Mouse (Mus musculus) intestine, postnatal 0 days (tissue): ENCODE measurements at regions not wholly inside any gene's neighbourhood (a gene's known extent, or its start where the extent isn't known, plus 50 kb on each side); places are given as distances from the start of the nearest gene placed in this dataset.

Experiments
- ATAC-seq: fragments of 200-750 bp; cut with Nextera tagmentation; 2 replicates; pipeline ENCODE4 v1.8.0; 2017; ENCODE audit warnings: mild to moderate bottlenecking, moderate TSS enrichment, moderate library complexity
- H3K27ac ChIP-seq: fragments of 300-500 bp; sonication (generic); 2 replicates; pipeline ENCODE4 v1.5.1; 2014; ENCODE audit warnings: mild to moderate bottlenecking, low read depth, low read length, moderate library complexity
- H3K27me3 ChIP-seq: fragments of 300-500 bp; sonication (generic); replicated peaks from 2 replicates; pipeline ENCODE4 v1.6.1; 2014; ENCODE audit warnings: low read length, mixed read lengths; ENCODE audit not compliant: control insufficient read depth, insufficient read depth
- H3K36me3 ChIP-seq: fragments of 300-500 bp; sonication (generic); 2 replicates; pipeline ENCODE4 v1.6.1; 2014; ENCODE audit warnings: mild to moderate bottlenecking, moderate library complexity; ENCODE audit not compliant: control insufficient read depth, insufficient read depth
- H3K4me1 ChIP-seq: fragments of 300-500 bp; sonication (generic); replicated peaks from 2 replicates; pipeline ENCODE4 v1.6.1; 2014; ENCODE audit warnings: antibody characterized with exemption, low read length, mixed read lengths; ENCODE audit not compliant: control insufficient read depth, insufficient read depth
- H3K4me2 ChIP-seq: fragments of 300-500 bp; sonication (generic); replicated peaks from 2 replicates; pipeline ENCODE4 v1.6.1; 2014; ENCODE audit warnings: low read depth, mild to moderate bottlenecking, moderate library complexity
- H3K4me3 ChIP-seq: fragments of 300-500 bp; sonication (generic); 2 replicates; pipeline ENCODE4 v1.5.1; 2014; ENCODE audit warnings: low read depth, low read length
- H3K9ac ChIP-seq: fragments of 300-500 bp; sonication (generic); 2 replicates; pipeline ENCODE4 v1.6.1; 2014; ENCODE audit warnings: mild to moderate bottlenecking, low read depth, low read length
- H3K9me3 ChIP-seq: fragments of 300-500 bp; sonication (generic); 2 replicates; pipeline ENCODE4 v1.6.1; 2016; ENCODE audit warnings: mixed run types; ENCODE audit not compliant: control insufficient read depth
- CTCF ChIP-seq: sonication (generic); IDR thresholded peaks from 2 replicates; pipeline ENCODE4 v1.5.1; 2016; ENCODE audit warnings: low read depth, mild to moderate bottlenecking, control low read depth, antibody characterized with exemption, moderate library complexity
- WGBS: fragments of 180-500 bp; shearing (Covaris S2); extraction: QIAGEN DNeasy Blood & Tissue Kit; methylation state at CpG from one replicate; pipeline ENCODE4 v1.1.7; 2014; 5-methylcytosine and 5-hydroxymethylcytosine counted together

GRCm38 (mm10) chrX:61652377-61652776 lies 56.9 kb upstream of the Ldoc1 start:
- H3K9ac ChIP-seq, result no peak overlapping the region
- H3K4me2 ChIP-seq, result no peak overlapping the region
- no peaks in the 10 kb centered on the region for H3K9me3 ChIP-seq
- no peak for TF ChIP-seq CTCF
- no peaks in the 10 kb centered on the region for H3K4me1 ChIP-seq
- no peak overlapping the region for H3K4me3 ChIP-seq
- H3K36me3 ChIP-seq, result no peaks in the 10 kb centered on the region
- WGBS, result 71% methylated on average over 1 of the region's 1 CpGs
- no peaks in the 10 kb centered on the region for H3K27me3 ChIP-seq
- no peak for ATAC-seq
- H3K27ac ChIP-seq, result no peak overlapping the region

GRCm38 (mm10) chrX:61653077-61653476 lies 56.2 kb upstream of the Ldoc1 start:
- H3K4me2 ChIP-seq, result no peak overlapping the region
- no peak overlapping the region for H3K4me3 ChIP-seq
- TF ChIP-seq CTCF, result peak; percentile 70
- no peaks in the 10 kb centered on the region for H3K27me3 ChIP-seq
- H3K36me3 ChIP-seq, result no peaks in the 10 kb centered on the region
- WGBS, result 44% methylated on average over 3 of the region's 3 CpGs
- H3K9me3 ChIP-seq, result no peaks in the 10 kb centered on the region
- no peak overlapping the region for H3K27ac ChIP-seq
- H3K4me1 ChIP-seq, result no peaks in the 10 kb centered on the region
- ATAC-seq, result no peak
- H3K9ac ChIP-seq, result no peak overlapping the region
